Mouse (Mus musculus) layer of hippocampus, adult 6 months (tissue): ENCODE measurements around the gene Extl2. TPM values are rescaled to one million over a fixed set of nuclear protein-coding genes. Genes with fewer than 3 reads are reported as not detected.

Experiments used
- long read RNA-seq, 2 experiments: library from polyadenylated mRNA; unstranded; transcript quantifications; one replicate each; pipeline ENCODE4 v2.0.0; 2019 to 2020
- microRNA-seq: library from miRNA; unstranded; fragments of <30 nt; microRNA quantifications from one replicate; pipeline ENCODE4 v1.2.0, GENCODE M21; 2020
- polyA plus RNA-seq: library from polyadenylated mRNA; unstranded; fragments of <200 nt; fragmentation: Nextera tagmentation; gene quantifications from 2 replicates; pipeline ENCODE4 v1.2.3, GENCODE M21; 2021

The Extl2 gene
- polyA plus RNA-seq: 72.3 and 76.7 TPM in 2 replicates
- long read RNA-seq, experiment 1, transcript Extl2-201 (5 exons, 3,000 nt): minor isoform, 63 of 187 reads
- long read RNA-seq, experiment 1, transcript Extl2-203 (5 exons, 2,840 nt): major isoform, 79 of 187 reads
- long read RNA-seq, experiment 1, partial matches to known transcripts: 33 of 187 reads
- long read RNA-seq, experiment 1, other reads (novel, unspliced or antisense): 8 of 187 reads
- long read RNA-seq, experiment 2, transcript Extl2-203 (5 exons, 2,840 nt): major isoform, 429 of 878 reads
- long read RNA-seq, experiment 2, transcript Extl2-201 (5 exons, 3,000 nt): minor isoform, 382 of 878 reads
- long read RNA-seq, experiment 2, transcript Extl2-202 (4 exons, 2,887 nt): minor isoform, 16 of 878 reads
- long read RNA-seq, experiment 2, partial matches to known transcripts: 21 of 878 reads
- long read RNA-seq, experiment 2, other reads (novel, unspliced or antisense): 30 of 878 reads

GRCm38 (mm10) chr3:116006978-116007940 lies at the start of gene Extl2, which contains the start of gene Slc30a7:
TSS of gene Extl2 (plus strand) at chr3:116007462.
TSS of gene Slc30a7 (minus strand) at chr3:116007406.

Small RNA genes lying within 50 kb of the gene (microRNA-seq; reads per million reads assigned to microRNA genes)
- gene Mir669n: not detected

Other genes starting within 250 kb of the Extl2 start
- 15.8 and 17.4 TPM in 2 replicates for gene Dph5, start 119.6 kb upstream of the Extl2 start, polyA plus RNA-seq
- 8.7 and 9.7 TPM in 2 replicates for gene Slc30a7, start 56 bp upstream of the Extl2 start, polyA plus RNA-seq
- 12.5 and 19.2 TPM in 2 replicates for gene Vcam1, start 122.2 kb downstream of the Extl2 start, polyA plus RNA-seq
- gene Gpr88, start 246.0 kb downstream of the Extl2 start, polyA plus RNA-seq: 4.0 and 6.1 TPM in 2 replicates